Mouse (Mus musculus): Measurements from ENCODE around the gene Crmp1.

DNA sequence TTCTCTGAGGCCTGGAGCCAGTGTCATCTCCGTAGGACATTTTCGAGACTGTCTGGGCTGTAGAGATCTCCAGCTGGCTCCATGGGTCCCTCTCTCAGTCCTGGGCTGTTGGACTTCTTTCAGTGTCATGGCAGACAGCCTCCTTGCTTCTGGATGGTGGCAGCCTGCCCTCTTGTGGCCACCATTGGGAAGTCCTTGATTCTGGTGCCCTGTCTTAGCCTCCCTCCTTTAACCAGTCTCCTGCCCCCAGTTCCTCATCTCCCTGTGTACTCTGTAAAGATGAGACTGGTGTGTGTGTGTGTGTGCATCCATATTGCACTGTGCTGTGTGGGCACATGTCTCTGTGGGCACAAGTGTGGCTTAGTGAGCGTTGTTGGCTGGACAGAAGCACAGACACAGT, 46.6 kb downstream of the Crmp1 start:
- peak; percentile 70 for TF ChIP-seq CTCF (IDR thresholded peaks at IDR 0.05; ENCODE audit: low read depth)
- TF ChIP-seq EP300 (IDR thresholded peaks at IDR 0.05; ENCODE audit: low read depth) = no peak
